Mouse (Mus musculus) monocyte, adult 2 months (primary cell): ENCODE measurements at regions not wholly inside any gene's neighbourhood (a gene's known extent, or its start where the extent isn't known, plus 50 kb on each side); places are given as distances from the start of the nearest gene placed in this dataset.

ENCODE experiments used
- DNase-seq, 2 experiments: peaks; one replicate each; pipeline ENCODE4 v3.0.0; 2022; ENCODE audit warnings: low spot score in 2 of 2, low read depth in 1 of 2

DNA sequence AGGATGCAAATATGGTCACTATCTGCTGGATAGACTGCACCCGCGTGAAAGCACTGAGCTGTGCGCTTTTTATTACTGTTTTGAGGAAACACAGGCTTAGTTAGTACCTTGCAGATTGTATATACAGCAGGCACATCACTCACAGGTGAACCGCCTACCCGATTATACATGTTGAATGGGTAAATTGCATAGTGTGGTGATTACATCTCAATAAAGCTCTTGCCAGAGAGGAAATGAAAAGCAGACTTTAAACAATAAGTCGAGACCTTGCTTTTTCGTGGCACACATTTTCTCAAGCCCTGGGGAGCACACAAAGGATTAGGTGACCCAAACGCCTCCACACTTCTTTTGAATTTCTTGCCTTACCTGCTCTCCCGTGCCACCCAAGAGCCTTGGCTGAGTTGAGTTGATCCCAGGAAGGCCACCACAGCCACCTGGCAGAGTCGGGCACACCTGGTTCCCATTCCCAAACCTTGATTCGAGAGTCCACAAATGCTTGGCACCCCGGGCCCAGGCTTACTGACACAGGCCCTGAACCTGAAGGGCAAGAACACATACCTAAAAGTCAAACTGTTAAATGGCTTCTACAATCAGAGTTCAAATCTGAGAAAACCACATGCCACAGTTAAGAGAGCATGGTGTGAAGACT, 175.4 kb upstream of the Dapk1 start:
- no peak for DNase-seq

DNA sequence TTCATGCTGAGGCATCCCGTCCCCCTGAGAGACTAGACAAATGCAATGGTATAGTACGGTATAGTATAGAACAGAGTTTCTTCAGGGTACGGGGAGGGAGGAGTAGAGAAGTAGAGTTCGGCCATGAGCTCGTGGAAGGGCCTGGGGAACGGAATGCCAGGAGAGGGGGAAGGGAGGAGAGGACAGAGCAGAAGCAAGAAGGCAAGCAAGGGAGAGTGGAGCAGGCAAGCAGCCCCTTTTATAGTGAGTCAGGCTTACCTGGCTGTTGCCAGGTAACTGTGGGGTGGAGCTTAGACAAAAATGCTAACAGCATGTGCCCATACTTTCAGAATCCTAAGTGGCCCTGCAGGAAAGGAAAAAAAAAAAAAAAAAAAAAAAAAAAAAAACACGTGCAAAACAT, 174.7 kb upstream of the Dapk1 start:
- no peak for DNase-seq

DNA sequence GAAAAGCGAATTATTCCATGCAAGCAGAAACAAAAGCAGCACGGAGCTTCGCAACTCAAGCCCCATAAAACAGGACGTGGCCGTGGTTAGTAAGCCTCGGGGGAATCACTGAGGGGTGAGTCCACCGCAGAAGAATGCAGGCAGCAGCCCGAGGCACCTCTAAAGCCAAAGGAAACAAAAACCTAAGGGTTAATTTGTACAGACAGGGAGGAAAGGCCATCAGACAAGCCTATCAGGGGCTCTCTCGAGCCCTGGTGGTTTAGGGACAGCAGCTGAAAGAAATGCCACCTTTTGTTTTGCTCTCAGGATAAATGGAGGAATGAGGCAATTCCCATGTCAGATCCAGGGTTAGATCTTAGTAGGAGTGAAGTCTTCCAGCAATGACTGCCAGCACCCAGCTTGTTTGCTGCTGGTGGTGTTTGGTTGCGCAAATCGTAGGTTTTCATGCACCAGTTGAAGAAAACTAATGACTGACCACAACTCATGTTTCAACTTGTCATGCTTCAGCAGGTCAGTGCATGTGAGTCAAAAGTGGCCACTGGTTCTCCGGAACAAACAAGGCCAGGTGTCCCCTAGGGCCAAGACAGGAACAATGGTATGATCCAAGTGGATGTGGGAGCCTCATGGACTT, 173.9 kb upstream of the Dapk1 start:
- no peak for DNase-seq

DNA sequence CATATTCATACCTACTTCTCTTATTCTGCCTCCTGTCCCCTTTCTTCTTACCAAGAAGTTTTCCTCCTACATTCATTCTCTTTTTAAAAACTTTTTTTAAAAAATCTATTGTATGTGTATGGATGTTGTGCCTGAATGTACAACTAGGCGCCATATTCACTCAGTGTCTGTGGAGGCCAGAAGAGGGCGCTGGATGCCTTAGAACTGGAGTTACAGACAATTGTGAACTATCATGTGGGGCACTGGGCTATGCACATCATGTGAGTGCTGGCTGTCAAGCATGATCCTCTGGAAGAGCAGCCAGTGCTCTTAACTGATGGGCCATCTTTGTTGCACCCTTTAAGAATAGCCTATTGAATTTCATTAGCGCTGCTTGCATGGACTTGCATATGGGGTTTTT, 172.6 kb upstream of the Dapk1 start:
- no peak for DNase-seq

DNA sequence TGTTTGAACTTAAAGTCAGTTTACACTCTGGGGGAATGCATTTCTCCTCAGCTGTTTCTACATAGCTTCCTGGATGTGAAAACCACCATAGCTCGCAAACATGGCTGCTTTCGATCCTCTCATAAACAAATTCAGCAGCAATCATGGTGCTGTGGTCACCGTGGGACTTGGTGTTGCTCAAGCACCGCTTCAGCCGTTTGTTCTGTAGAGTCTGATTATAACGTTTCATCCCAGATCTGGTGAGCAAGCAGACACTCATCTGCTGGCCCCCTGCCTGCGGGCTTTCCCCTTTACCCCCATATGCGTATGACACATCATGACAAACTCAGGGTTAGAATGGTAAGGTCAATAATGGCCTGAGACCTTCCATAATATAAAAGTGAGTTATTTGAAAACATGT, 170.3 kb upstream of the Dapk1 start:
- no peak for DNase-seq

DNA sequence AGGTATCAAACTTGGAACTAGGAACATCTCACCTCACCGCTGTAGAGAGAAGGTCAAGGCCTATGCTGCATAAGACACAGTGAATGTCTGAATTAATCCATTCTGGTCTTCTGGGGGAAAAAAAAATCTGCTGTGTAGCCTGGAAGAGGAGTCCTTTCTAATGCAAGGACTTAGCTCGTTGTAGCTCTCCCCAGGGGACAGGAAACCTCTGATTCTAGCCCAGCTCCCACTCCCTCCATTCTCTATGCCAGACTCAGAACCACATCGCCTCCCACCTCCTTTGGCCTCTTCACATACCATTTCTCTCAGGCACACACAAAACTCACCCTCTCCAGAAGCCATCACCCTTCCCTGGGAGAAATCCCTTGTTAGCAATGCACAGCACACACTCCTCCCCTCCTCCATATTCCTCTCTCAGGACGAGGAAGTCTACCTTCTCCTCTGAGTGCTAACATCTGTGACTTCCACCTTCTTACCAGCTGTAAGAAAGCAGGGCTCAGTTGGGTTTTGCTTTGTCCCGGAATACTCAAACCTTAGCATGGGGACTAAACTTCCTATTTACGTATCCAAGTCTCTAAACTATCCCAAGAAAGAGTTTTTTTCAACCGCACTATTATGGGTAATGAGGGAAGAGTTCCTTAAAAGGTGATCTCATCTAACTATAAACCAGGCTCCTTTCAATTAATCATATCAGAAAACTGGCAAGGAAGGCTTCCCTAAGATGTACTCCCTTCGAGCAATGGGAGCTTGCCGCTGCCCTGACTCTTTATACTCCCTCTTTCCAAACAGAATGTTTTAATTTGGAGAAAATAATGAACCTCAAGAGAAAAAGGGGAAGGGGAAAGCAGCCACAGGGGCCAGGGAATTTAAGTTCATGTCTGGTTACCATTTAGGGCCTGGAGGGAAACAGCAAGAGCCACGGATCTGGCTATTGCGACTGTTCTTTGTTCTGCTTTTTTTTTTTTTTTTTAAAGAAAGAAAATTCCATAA, 167.2 kb upstream of the Dapk1 start:
- DNase-seq: no peak

DNA sequence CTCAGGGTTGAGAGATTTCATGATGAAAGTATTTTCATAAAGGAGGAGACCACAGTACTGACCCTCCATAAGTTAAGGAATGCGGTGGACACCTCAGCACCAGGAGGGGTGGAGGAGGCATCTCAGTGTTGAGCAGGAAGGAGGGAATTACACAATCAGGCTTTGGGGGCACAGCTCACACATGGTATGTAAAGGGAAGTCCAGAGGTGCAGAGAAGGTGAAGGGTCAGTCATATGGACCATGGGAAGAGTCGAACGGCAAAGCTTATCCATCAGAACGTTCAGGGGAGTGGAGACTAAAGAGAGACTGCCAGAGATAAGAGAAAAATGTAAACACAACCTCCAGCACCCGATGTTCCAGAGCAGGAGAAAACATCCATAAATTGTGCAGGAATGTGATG, 166.4 kb upstream of the Dapk1 start:
- no peak for DNase-seq

DNA sequence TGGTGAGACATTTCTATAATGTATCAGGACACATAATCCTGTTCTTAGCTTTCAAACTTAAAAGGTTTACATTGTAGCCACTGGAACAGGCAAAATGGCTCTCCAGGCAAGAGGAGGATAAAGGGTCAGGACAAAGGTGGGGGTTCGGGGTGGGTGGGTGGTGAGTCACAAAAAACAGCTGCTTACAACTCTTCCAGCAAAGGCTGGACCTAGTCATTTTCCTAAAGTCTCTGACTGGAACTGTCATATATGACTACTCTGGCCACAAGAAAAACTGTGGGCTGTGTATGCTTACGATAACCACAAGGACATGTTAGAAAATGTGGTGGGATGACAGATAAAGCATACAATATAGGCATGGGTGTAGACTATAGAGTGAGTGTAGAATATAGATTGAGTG, 163.6 kb upstream of the Dapk1 start:
- DNase-seq: no peak

DNA sequence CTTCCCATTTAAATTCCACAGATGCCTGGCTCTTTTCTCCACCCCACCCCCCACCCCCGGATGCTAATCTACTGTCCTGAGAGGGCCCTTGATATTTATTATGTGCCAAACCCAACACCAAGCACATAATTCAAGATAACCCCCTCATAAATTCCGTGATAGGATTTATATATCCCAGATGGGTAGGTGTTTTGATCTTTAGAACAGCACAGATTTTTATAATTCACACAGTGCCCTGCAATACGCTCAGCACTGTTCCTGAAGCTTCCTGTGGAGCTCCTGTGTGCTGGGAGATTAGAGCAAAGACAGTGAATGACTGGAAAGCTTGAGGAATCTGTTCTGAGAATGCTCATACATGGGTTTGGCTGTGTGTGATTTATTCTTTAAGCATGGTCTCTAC, 161.2 kb upstream of the Dapk1 start:
- no peak for DNase-seq

DNA sequence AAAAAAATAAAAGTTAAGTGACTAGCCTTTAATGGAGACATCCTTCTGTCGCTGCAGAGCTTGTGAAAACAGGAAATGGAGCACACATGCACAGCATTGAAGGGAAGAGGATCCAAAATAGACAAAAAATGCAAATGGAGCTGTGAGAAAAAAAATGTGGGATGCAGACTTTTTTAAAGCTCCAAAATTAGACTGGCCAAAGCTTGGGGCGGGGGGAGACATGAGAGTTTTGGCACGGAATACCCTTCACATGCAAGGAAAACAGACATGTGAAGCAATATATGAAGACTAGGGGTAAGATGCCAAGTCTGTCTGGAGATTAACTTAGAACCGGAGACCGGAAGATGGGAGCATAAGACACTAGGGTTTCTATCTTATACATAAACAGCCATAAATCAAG, 156.6 kb upstream of the Dapk1 start:
- no peak for DNase-seq

DNA sequence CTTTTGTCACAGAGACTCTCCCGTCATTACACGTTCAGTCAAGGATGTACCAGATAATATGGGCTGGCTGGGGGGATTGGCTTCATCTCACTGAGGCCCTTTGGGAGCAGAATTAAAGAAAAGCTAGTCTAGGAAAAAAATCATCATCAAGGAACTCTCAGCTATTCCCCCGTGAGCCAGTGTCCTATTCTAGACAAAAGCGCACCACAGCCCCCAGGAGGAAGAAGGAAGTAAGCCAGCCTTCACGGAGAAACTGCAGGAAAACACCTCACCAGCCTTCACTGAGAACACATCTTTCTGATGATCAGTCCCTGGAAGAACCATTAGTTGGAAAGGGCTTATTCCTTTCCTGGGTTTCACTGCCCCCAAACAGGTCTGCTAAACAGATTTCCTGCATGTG, 154.8 kb upstream of the Dapk1 start:
- DNase-seq: no peak

DNA sequence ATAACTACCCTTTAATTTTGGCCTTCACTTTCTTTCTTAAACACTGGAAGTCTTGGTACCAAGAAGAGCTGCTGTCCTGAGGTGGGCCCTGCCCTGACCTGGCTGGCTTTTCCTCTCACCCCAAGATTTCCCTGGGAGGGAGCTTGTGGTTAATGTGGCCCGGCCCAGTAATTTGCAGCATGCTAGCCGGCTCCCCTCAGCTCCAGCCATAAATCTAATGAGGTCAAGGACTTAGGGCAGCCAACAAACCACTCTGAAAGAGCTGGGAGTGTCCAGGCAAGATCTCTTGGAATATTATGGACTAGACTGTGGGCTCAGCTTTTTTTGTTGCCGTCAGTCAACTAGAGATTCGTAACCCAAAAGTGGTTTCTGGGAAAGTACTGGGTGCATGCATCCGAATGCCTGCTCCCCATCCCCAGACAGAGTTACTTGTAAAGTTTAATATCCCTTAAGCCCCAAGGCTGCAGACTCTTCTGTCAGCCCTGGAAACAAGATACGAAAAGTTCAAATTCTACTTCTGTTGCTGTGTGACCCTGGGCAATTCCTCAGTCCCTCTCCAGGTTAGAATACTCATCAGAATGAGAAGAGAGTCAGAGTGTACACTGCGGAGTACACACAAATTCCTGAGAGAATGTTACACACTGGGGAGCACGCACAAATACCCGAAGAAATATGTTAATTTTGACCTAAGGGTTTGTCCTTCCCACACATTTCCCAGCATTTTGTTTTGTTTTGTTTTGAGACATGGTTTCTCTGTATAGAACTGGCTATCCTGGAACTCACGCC, 150.8 kb upstream of the Dapk1 start:
- DNase-seq: no peak

DNA sequence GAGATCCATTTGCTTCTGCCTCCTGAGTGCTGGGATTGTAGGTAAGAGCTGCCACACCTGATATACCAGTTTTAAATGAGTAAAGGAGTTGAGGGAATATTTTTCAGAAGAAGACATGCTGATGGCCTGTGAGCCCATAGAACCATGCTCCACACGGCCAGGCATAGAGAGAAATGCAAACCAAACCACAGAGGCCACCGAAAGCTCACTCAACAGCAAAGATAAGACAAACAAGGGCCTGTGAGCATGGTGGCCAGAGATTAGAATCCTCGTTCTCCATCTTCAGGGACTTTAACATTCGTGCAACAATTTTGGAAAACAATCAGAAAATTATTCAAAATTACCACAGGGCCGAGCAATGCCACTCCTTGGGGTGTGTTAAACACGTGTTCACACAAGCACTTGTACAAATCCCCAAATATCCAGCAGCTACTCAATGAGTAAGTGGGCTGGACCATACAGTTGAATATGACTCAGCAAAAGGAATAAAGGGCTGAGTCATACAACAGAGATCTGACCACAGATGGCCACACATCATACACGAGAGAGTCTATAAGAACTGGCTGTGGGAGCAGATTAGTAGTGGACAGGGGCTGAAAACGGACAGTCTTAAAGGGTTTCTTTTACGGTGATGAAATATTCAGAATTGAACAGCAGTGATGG, 147.8 kb upstream of the Dapk1 start:
- no peak for DNase-seq

DNA sequence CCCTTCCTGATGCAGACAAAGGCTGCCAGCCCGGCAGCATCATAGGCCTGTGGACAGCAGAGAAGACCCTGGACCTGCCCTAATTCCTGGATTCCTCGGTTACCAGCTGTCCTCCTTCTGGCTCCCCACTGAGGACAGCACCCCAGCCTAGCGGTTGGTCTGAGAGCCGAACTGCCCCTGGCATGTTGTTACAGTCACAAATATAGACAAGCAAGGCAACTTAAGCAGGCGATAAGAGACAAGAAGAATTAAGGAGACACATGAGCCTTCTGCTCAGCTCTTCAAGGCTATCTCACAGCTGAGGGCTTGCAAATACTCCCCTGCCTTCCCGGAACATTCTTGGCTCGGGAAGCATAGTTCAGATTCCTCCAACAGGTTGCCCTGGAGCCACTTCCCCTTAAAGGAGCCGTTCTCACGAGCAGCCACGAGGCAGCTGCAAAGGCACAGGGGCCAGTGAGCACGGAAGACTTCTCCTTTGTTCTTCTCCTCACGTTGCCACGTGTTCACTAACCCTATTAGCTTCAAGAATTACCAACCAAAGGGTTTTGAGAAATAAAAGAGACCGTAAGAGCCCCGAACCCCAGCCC, 146.6 kb upstream of the Dapk1 start:
- no peak for DNase-seq

DNA sequence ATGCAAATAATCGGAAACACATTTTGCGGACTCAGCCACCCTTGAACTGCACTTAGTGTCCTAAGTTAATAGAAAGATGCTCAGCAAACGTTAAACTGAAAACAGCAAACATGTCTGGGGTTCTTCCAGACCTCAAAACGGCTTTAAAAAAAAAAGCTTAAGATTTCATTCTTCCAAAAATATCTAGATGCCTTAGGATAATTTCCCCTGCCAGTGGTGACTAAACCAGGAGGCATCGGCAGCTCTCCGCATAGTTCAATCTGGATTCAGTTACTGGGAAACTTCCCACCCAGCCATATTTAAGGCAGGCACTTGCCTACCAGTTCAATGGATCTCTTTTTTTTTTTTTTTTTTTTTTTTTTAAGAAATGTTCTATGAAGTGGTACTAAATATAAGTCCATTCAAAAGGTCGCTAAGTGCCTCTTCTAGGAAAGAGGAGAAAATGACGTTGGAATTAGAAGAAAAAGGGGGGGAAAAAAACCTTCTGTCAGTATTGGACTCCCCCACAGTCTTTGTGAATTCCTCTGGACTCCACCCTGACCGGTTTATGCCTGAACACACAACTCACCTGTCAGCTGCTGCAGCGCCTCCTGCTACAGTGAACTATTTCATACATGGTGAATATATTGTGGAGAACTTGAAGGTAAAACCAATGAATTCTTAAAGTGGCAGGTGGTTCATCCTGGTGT, 145.7 kb upstream of the Dapk1 start:
- no peak for DNase-seq

DNA sequence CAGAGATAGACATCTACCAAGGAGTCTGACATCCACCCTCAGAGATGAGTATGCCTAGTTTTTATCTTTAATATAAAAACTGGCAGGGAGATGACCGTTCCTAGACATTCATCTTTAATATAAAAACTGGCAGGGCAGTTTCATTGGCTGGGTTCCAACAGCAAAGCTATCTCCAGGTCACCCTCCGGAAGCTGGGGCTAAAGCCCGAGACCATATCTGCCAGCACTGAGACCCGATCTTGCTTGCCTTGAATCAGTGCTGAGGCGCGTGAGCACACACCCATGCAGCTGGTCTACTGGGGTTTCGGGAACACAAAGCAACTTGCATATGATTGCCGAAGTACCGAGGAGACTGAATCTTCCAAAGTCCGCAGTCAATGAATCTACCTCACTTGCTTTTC, 144.5 kb upstream of the Dapk1 start:
- no peak for DNase-seq

DNA sequence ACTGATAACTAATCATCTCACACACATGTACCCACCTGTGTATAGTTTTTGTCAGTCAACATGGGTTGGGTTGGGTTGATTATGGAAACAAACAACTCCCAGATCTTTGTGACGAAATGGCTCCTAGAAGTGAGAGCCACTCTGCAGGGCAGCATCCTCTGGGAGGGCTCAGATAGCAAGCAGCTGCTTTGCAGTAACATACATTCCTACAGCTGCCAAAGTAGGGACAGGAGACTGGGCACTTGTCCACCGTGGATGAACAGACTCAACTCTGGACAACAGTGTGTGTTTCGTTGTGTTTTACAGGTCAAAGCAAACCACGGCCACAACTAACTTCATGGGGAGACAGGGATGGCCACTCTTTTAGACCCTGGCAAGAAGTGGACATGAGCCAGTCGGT, 142.7 kb upstream of the Dapk1 start:
- no peak for DNase-seq

DNA sequence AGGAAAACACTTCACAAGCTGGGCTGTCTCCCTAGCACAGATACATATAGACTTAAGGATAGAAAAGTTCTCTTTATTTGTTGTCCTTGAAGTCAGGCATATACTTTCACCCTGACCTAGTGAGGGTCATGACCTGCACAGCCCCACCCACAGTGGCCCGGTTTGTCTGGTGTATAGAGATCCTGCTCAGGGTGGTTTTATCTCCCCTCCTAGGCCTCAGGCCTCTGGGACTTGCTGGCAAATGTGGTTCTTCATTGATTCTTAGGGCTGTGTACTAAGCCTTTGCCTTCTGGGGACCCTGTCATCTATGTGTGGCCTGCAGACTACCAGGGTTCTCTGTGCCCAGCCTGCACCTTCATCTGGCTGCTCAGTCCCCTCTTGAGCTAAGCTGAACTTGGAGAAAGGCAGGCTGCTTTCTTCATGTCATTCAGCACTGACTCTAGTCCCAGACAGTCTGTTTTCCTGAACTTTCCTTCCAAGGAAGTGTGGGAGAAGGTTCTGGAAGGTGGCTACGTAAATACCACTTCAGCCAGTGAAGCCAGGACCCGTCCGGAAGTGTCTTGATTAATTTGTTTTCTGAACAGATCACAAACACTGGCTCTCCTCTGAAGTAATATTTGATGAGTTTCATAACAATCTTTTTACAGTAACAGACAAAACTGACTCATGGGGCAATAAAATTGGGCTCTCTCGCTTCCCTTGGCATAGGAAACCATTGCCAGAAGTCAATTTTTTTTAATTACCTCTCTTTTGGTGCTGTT, 135.0 kb upstream of the Dapk1 start:
- DNase-seq: no peak
